Comparison of ENCODE assay signal across 8 mouse cellular contexts in the genomic region with DNA sequence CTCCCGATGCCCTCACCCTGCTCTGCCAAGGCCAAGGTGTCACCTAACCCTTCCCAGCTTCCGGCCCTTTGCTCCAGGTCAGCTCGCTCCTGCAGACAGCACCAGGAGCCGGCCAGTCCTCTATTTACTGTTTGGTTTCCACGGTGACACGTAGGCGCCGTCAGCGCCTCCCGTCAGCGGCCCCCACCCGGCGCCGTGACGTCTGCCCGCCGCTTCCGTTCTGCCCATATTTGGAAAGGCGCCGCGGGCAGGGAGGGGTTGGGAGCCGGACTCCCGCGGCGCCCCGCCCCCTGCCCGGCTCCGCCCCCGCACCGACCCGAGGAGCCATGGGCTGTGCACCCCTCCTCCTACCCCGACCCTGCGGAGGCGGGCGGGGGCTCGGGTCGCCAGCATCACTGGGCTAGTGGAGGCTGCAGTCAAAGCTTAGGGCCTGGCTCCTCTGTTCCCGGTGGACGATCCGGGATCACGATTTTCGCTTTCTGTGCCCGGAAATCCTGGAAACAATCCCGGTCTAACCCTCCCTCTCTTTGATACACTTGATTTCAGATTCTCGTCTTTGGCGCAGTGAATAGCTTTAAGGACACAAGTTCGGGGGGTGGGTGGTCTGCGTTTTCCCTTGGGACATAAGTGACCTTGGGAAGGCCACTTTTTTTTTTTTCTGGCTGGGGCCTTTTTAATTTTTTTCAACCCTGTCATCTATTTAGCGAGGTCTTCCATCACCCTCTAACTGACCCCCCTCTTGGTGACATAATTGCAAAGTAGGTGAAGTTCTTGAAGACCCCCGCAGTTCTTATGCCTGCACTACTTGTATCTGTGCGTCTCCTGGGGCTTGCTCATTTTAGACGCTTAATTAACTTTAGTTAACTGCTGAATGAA. TPM values are rescaled to one million over a fixed set of nuclear protein-coding genes. Genes with fewer than 3 reads are reported as not detected.
A peak's percentile ranks its signal among the peaks of the same experiment; 100 is the strongest.
DNase-seq lines count a peak whose midpoint lies in the region; ATAC-seq lines count a peak whose summit lies in the region.

No protein-coding gene starts in this region.

- peak overlapping the region; percentile 63 for H3K4me3 ChIP-seq in hindbrain, embryonic 10.5 days
- H3K4me3 ChIP-seq in lung, embryonic 16.5 days (ENCODE audit: low read length) = peak overlapping the region; percentile 76

- H3K9me3 ChIP-seq in hindbrain, embryonic 10.5 days = no peaks in the 10 kb centered on the region
- H3K9me3 ChIP-seq in lung, embryonic 16.5 days (ENCODE audit: control insufficient read depth, low read length) = no peaks in the 10 kb centered on the region

- H3K4me2 ChIP-seq in lung, embryonic 16.5 days (ENCODE audit: low read depth, low read length) = peak overlapping the region; percentile 87

- peak overlapping the region; percentile 72 for H3K9ac ChIP-seq in lung, embryonic 16.5 days (ENCODE audit: low read length)

- under 1% methylated on average over 52 of the region's 52 CpGs for WGBS in hindbrain, embryonic 10.5 days
- WGBS in lung, embryonic 16.5 days = 0% methylated on average over 52 of the region's 52 CpGs

- peaks cover 29% of the 10 kb centered on the region for H3K4me1 ChIP-seq in hindbrain, embryonic 10.5 days (replicated peaks)
- peaks cover 15% of the 10 kb centered on the region for H3K4me1 ChIP-seq in lung, embryonic 16.5 days (replicated peaks; ENCODE audit: control insufficient read depth, insufficient read depth, low read length)

- H3K36me3 ChIP-seq in hindbrain, embryonic 10.5 days = no peaks in the 10 kb centered on the region
- H3K36me3 ChIP-seq in lung, embryonic 16.5 days (ENCODE audit: control insufficient read depth, insufficient read depth, low read length) = no peaks in the 10 kb centered on the region

- ATAC-seq in frontal cortex, adult (ENCODE audit: low TSS enrichment) = peak; percentile 89
- peak; percentile 97 for ATAC-seq in lung, embryonic 16.5 days (ENCODE audit: low read depth)

- peak overlapping the region; percentile 85 for H3K27ac ChIP-seq in hindbrain, embryonic 10.5 days
- peak overlapping the region; percentile 58 for H3K27ac ChIP-seq in lung, embryonic 16.5 days (ENCODE audit: low read length)

- H3K27me3 ChIP-seq in hindbrain, embryonic 10.5 days (ENCODE audit: insufficient read depth, poor library complexity, severe bottlenecking) = peaks cover 30% of the 10 kb centered on the region
- no peaks in the 10 kb centered on the region for H3K27me3 ChIP-seq in lung, embryonic 16.5 days (ENCODE audit: control insufficient read depth, insufficient read depth, low read depth, low read length)

- DNase-seq in MN1 (ENCODE audit: low spot score) = peak; percentile 98
- peak; percentile 93 for DNase-seq in cerebellum, adult 8-10 months
- peak; percentile 96 for DNase-seq in hindbrain, embryonic 10.5 days (ENCODE audit: low spot score)
- peak; percentile 94 for DNase-seq in layer of hippocampus, adult 9-11 months
- peak; percentile 93 for DNase-seq in ovary, adult 18-20 months (ENCODE audit: low spot score)
- peak; percentile 95 for DNase-seq in thymus, postnatal 0 days (ENCODE audit: low spot score)

RNA-seq across cellular contexts. Expression of gene Fos, which starts 12.4 kb away (rescaled TPM):
- 1.5 TPM in 2 replicates for polyA plus RNA-seq in hindbrain, embryonic 10.5 days (2016; fragmentation: Nextera tagmentation; extraction: Ambion mirVana)
- 6.8 and 7.9 TPM in 2 replicates for polyA plus RNA-seq in lung, embryonic 16.5 days (2015; fragmentation: Nextera tagmentation; extraction: Ambion mirVana)
- polyA plus RNA-seq in thymus, postnatal 0 days (2015; fragmentation: Nextera tagmentation; extraction: Ambion mirVana) = 3.9 and 4.9 TPM in 2 replicates

Comparison
In these comparisons a context has a peak if more than half of its experiments do, and no peak if none do; other contexts are left out.
1. Peak in every context shown above with its lines: DNase-seq, ATAC-seq, H3K4me3 ChIP-seq and H3K27ac ChIP-seq.